Mouse (Mus musculus): ENCODE measurements around the gene Fam98c. TPM values are rescaled to one million over a fixed set of nuclear protein-coding genes. Genes with fewer than 3 reads are reported as not detected.

The Fam98c gene
- polyA plus RNA-seq, 1 experiment = 7.7 TPM

- Histone ChIP-seq H3ac (ENCODE audit: control insufficient read depth, insufficient read length, low read depth) (no peak overlapping the region), H3K79me2 (ENCODE audit: control insufficient read depth, insufficient read depth) (no peaks in the 10 kb centered on the region), H3K4me3 (ENCODE audit: insufficient read depth, poor library complexity, severe bottlenecking) (no peak overlapping the region)
Observed at GRCm38 (mm10) chr7:29118142-29118851, 37.7 kb downstream of the Fam98c start.

GRCm38 (mm10) chr7:29108992-29109955 is 46.8 kb downstream of the Fam98c start:
- H3K4me3 ChIP-seq (ENCODE audit: insufficient read depth, poor library complexity, severe bottlenecking) = no peak overlapping the region
- no peak for TF ChIP-seq CTCF (IDR thresholded peaks at IDR 0.05; ENCODE audit: control insufficient read depth, insufficient read depth, insufficient read length)
- no peak for TF ChIP-seq CEBPB (IDR thresholded peaks at IDR 0.05; ENCODE audit: low read depth)

More at GRCm38 (mm10) chr7:29118142-29118851, 37.7 kb downstream of the Fam98c start:
- Histone ChIP-seq H3K79me3 (ENCODE audit: low read depth) (no peaks in the 10 kb centered on the region), H3K36me3 (ENCODE audit: control insufficient read depth, insufficient read depth) (no peaks in the 10 kb centered on the region), H3K27me3 (ENCODE audit: control insufficient read depth, insufficient read depth, insufficient read length) (no peaks in the 10 kb centered on the region)
- TF ChIP-seq USF1 (IDR thresholded peaks at IDR 0.05; ENCODE audit: low read depth) = no peak
- TF ChIP-seq MYOD1 (IDR thresholded peaks at IDR 0.05; ENCODE audit: control insufficient read depth, insufficient read length, low read depth) = no peak
- no peak for TF ChIP-seq CEBPB (IDR thresholded peaks at IDR 0.05; ENCODE audit: low read depth)
- no peak for TF ChIP-seq FOSL1 (IDR thresholded peaks at IDR 0.05; ENCODE audit: insufficient read depth, low read length, poor library complexity, severe bottlenecking)
- TF ChIP-seq CTCF (IDR thresholded peaks at IDR 0.05; ENCODE audit: control insufficient read depth, insufficient read depth, insufficient read length) = no peak
- no peak for TF ChIP-seq MAX (IDR thresholded peaks at IDR 0.05)
- no peak for TF ChIP-seq MYOG (IDR thresholded peaks at IDR 0.05; ENCODE audit: control insufficient read depth, extremely low read depth, insufficient read length)

More at GRCm38 (mm10) chr7:29108992-29109955, 46.8 kb downstream of the Fam98c start:
- Histone ChIP-seq H3K79me2 (ENCODE audit: control insufficient read depth, insufficient read depth) (no peaks in the 10 kb centered on the region), H3K79me3 (ENCODE audit: low read depth) (no peaks in the 10 kb centered on the region), H3K36me3 (ENCODE audit: control insufficient read depth, insufficient read depth) (no peaks in the 10 kb centered on the region), H3K27me3 (ENCODE audit: control insufficient read depth, insufficient read depth, insufficient read length) (no peaks in the 10 kb centered on the region), H3ac (ENCODE audit: control insufficient read depth, insufficient read length, low read depth) (no peak overlapping the region)

Other genes with a start within 250 kb of the Fam98c start
- 465 TPM for gene Actn4, start 193.9 kb downstream of the Fam98c start, polyA plus RNA-seq (2012; fragmentation: generic; extraction: Trizol)
- 429 TPM for gene Eif3k, start 174.4 kb downstream of the Fam98c start, polyA plus RNA-seq (2012; fragmentation: generic; extraction: Trizol)
- gene Map4k1, start 174.2 kb downstream of the Fam98c start, polyA plus RNA-seq (2012; fragmentation: generic; extraction: Trizol) = 3.6 TPM
- gene Ryr1, start 31.1 kb downstream of the Fam98c start, polyA plus RNA-seq (2012; fragmentation: generic; extraction: Trizol) = 1.1 TPM
- gene Rasgrp4, start 21.4 kb downstream of the Fam98c start, polyA plus RNA-seq (2012; fragmentation: generic; extraction: Trizol) = 0.01 TPM
- 0.82 TPM for gene Ggn, start 14.0 kb upstream of the Fam98c start, polyA plus RNA-seq (2012; fragmentation: generic; extraction: Trizol)
- 3.1 TPM for gene Spred3, start 14.2 kb upstream of the Fam98c start, polyA plus RNA-seq (2012; fragmentation: generic; extraction: Trizol)
- gene Psmd8, start 24.5 kb upstream of the Fam98c start, polyA plus RNA-seq (2012; fragmentation: generic; extraction: Trizol) = 388 TPM
- not detected for gene Catsperg1, start 57.8 kb upstream of the Fam98c start, polyA plus RNA-seq (2012; fragmentation: generic; extraction: Trizol)
- 0.09 TPM for gene Kcnk6, start 76.3 kb upstream of the Fam98c start, polyA plus RNA-seq (2012; fragmentation: generic; extraction: Trizol)
- gene Yif1b, start 82.1 kb upstream of the Fam98c start, polyA plus RNA-seq (2012; fragmentation: generic; extraction: Trizol) = 140 TPM
- 72.9 TPM for gene 2200002D01Rik, start 92.2 kb upstream of the Fam98c start, polyA plus RNA-seq (2012; fragmentation: generic; extraction: Trizol)
- gene Spint2, start 125.7 kb upstream of the Fam98c start, polyA plus RNA-seq (2012; fragmentation: generic; extraction: Trizol) = not detected
- gene Ppp1r14a, start 133.1 kb upstream of the Fam98c start, polyA plus RNA-seq (2012; fragmentation: generic; extraction: Trizol) = 0.43 TPM
- 14.3 TPM for gene Dpf1, start 147.7 kb upstream of the Fam98c start, polyA plus RNA-seq (2012; fragmentation: generic; extraction: Trizol)